Mouse (Mus musculus) megakaryocyte, embryonic 14.5 days (primary cell): ENCODE data around the gene Rab3d. TPM values are rescaled to one million over a fixed set of nuclear protein-coding genes. Genes with fewer than 3 reads are reported as not detected.
"Not testable (repeated sequence)": the region's sequence is repeated elsewhere in the genome, so short reads cannot be mapped to it uniquely, and the experiment has no call there.

ENCODE experiments used
- H3K27me3 ChIP-seq: replicated peaks from 2 replicates; pipeline ENCODE3; 2012; ENCODE audit warnings: inconsistent platforms
- H3K36me3 ChIP-seq: replicated peaks from 2 replicates; pipeline ENCODE3; 2012; ENCODE audit warnings: low read length, inconsistent platforms, mixed read lengths
- H3K4me1 ChIP-seq: 2 replicates; pipeline ENCODE4 v1.6.1; 2012; ENCODE audit warnings: inconsistent platforms
- H3K4me3 ChIP-seq: replicated peaks from 2 replicates; pipeline ENCODE3; 2012; ENCODE audit warnings: moderate library complexity, mild to moderate bottlenecking, inconsistent platforms
- H3K9me3 ChIP-seq: 2 replicates; pipeline ENCODE4 v1.6.1; 2012; ENCODE audit warnings: inconsistent platforms
- FLI1 ChIP-seq: IDR thresholded peaks from 2 replicates; pipeline ENCODE4 v1.6.1; 2012; ENCODE audit warnings: low read length, inconsistent platforms, mixed read lengths
- GATA1 ChIP-seq: IDR thresholded peaks from 3 replicates; pipeline ENCODE4 v1.6.1; 2012; ENCODE audit warnings: mixed read lengths, low read length, inconsistent platforms, borderline replicate concordance
- polyA plus RNA-seq: library from polyadenylated mRNA; stranded (reverse); fragments of >175 nt; gene quantifications from 2 replicates; pipeline ENCODE4 v1.2.3, GENCODE M21; 2012; ENCODE audit warnings: low replicate concordance; ENCODE audit not compliant: insufficient read depth

The Rab3d gene
- polyA plus RNA-seq, 1 experiment = 4.9 TPM

DNA sequence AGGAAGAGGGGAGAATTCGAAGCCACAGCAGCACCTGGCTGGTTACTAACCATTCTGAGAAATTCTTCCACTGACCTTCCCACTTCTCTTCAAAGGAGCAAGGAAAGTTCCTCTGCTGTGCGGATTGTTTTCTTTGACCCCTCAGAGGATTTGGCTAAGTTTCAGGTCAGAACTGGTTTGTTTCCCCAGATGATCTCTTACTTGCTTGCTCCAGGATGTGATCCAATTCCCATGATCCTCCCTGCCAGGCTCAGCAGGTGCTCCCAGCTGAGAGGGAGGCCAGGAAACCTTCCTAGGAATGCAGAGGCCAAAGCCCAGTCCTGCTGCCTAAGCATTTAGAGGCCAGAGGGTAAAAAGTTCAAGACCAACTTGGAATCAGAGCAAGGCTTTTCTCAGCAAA, 51.4 kb downstream of the Rab3d start:
- no peak overlapping the region for H3K4me3 ChIP-seq
- peaks cover 14% of the 10 kb centered on the region for H3K9me3 ChIP-seq
- peaks cover 28% of the 10 kb centered on the region for H3K27me3 ChIP-seq
- no peaks in the 10 kb centered on the region for H3K36me3 ChIP-seq
- TF ChIP-seq GATA1 = no peak
- no peak for TF ChIP-seq FLI1
- H3K4me1 ChIP-seq = peaks cover 4% of the 10 kb centered on the region; the same call in 1 of the 2 replicates

DNA sequence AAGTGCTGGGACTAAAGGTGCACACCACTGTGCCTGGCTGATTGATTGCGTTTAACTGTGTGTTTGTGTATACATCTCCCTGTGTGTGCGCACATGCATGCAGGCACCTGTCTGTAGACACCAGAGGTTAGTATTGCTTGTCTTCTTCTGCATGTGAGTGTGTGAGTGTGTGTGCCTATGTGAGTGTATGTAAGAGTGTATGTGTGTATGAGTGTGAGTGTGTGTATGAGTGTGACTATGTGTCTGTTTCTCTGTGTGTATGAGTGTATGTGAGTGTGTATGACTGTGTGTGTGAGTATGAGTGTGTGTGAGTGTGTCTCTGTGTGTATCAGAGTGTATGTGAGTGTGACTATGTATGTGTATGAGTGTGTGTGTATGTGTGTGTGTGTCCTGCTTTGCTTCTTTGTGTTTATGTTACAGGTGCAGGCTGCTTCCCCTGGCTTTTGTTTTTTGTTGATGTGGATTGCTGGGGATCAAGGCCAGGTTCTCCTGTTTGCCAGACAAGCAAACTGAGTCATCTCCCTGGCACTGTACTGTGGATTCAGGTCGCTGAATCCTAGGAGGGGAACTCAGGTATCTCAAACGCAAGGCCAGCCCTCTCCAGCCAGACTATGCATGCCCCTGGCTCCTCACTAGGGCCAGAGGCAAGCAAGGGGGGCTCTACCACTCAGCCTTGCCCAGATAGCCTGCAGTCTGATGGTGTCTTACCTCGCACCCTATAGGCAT, 52.2 kb downstream of the Rab3d start:
- peak overlapping the region; percentile 28 for H3K4me3 ChIP-seq
- H3K9me3 ChIP-seq = peaks cover 20% of the 10 kb centered on the region
- H3K36me3 ChIP-seq = no peaks in the 10 kb centered on the region
- TF ChIP-seq FLI1 (no peak), GATA1 (no peak)
- peaks cover 25% of the 10 kb centered on the region for H3K27me3 ChIP-seq
- H3K4me1 ChIP-seq = peaks cover 2% of the 10 kb centered on the region; the same call in 1 of the 2 replicates

DNA sequence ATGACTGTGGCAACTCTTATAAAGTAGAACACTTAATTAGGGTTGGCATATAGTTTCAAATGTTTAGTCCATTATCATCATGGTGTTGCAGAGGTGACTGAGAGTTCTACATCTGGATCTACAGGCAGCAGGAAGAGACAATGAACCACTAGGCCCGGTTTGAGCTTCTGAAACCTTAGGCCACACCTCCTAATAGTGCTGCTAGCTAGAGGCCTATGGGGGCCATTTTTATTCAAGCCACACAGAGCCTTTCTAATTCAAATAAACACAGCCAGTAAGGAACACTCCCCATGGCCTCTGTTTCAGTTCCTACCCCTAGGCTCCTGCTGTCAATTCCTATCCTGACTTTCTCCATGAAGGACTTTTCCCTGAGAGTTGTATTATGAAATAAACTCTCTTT, 55.8 kb downstream of the Rab3d start:
- Histone ChIP-seq H3K36me3 (no peaks in the 10 kb centered on the region), H3K27me3 (peaks cover 22% of the 10 kb centered on the region), H3K9me3 (peaks cover 34% of the 10 kb centered on the region), H3K4me3 (no peak overlapping the region), H3K4me1 (peaks cover 8% of the 10 kb centered on the region)
- TF ChIP-seq FLI1 (no peak), GATA1 (no peak)

GRCm38 (mm10) chr9:21860349-21860748, 57.6 kb downstream of the Rab3d start:
- H3K9me3 ChIP-seq = peaks cover 34% of the 10 kb centered on the region
- H3K36me3 ChIP-seq = not testable (repeated sequence)

DNA sequence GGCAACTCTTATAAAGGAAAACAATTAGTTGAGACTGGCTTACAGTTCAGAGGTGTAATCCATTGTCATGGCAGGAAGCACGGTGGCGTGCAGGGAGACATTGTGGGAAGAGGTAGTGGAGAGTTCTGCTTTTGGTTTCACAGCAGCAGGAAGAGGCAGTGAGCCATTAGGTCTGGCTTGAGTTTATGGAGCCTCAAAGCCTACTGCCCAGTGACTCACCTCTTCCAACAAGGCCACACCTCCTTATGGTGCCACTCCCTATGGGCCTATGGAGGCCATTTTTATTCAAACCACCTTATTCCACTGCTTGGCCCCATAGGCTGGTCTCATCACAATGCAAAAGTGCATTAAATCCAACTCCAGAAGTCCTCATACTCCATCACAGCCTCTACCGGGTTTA, 58.4 kb downstream of the Rab3d start:
- Histone ChIP-seq H3K4me3 (no peak overlapping the region), H3K4me1 (peaks cover 8% of the 10 kb centered on the region)
- no peak for TF ChIP-seq GATA1
- no peak for TF ChIP-seq FLI1

More at GRCm38 (mm10) chr9:21860349-21860748, 57.6 kb downstream of the Rab3d start:
- peaks cover 14% of the 10 kb centered on the region for H3K27me3 ChIP-seq
- not testable (repeated sequence) for H3K4me1 ChIP-seq, H3K4me3 ChIP-seq

DNA sequence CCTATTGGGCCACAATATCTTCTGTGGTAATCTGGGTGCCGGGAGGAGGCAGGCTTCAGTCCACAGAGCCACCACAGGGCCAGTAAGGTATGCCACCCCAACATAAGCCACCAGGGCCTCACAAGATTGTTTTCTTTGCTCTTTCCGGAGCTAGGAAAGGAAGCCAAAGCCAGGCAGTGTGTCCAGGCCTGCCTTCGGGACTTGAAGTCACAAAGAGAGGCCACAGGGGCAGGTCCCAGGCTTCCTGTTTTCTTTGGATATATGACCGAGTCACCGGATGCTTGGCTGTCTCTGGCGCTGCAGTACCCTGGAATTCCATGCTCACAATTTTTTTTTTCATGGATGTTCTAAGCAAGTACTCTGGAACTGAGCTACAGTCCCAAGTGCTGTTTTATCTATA, 59.9 kb downstream of the Rab3d start:
- Histone ChIP-seq H3K27me3 (peaks cover 26% of the 10 kb centered on the region), H3K9me3 (peaks cover 32% of the 10 kb centered on the region), H3K36me3 (no peaks in the 10 kb centered on the region), H3K4me3 (no peak overlapping the region), H3K4me1 (peaks cover 8% of the 10 kb centered on the region)
- TF ChIP-seq FLI1 = no peak
- TF ChIP-seq GATA1 = no peak

More for the DNA sequence above, 58.4 kb downstream of the Rab3d start:
- no peaks in the 10 kb centered on the region for H3K36me3 ChIP-seq
- H3K9me3 ChIP-seq = peaks cover 34% of the 10 kb centered on the region
- H3K27me3 ChIP-seq = peaks cover 17% of the 10 kb centered on the region

- H3K36me3 ChIP-seq = no peaks in the 10 kb centered on the region
- TF ChIP-seq FLI1 (no peak), GATA1 (no peak)
These were observed 60.5 kb downstream of the Rab3d start for GRCm38 (mm10) chr9:21857501-21857900.

More at GRCm38 (mm10) chr9:21857501-21857900, 60.5 kb downstream of the Rab3d start:
- Histone ChIP-seq H3K4me3 (no peak overlapping the region), H3K27me3 (peaks cover 28% of the 10 kb centered on the region), H3K4me1 (peaks cover 14% of the 10 kb centered on the region), H3K9me3 (peaks cover 28% of the 10 kb centered on the region)

Other genes starting within 250 kb of the Rab3d start
- 26.9 and 39.5 TPM in 2 replicates for gene Ldlr, start 194.7 kb downstream of the Rab3d start, polyA plus RNA-seq
- 19.2 and 58.4 TPM in 2 replicates for gene Spc24, start 157.9 kb downstream of the Rab3d start, polyA plus RNA-seq
- gene Kank2, start 119.4 kb downstream of the Rab3d start, polyA plus RNA-seq = 0.51 TPM in 1 of 2 replicates, not detected in the other
- not detected in 2 replicates for gene Angptl8, start 82.7 kb downstream of the Rab3d start, polyA plus RNA-seq
- gene Dock6, start 65.6 kb downstream of the Rab3d start, polyA plus RNA-seq = 1.1 and 3.0 TPM in 2 replicates
- 0.67 and 4.8 TPM in 2 replicates for gene Ccdc159, start 9.3 kb upstream of the Rab3d start, polyA plus RNA-seq
- gene Tmem205, start 9.4 kb upstream of the Rab3d start, polyA plus RNA-seq = 33.0 and 55.9 TPM in 2 replicates
- gene Plppr2, start 18.8 kb upstream of the Rab3d start, polyA plus RNA-seq = 3.1 and 6.4 TPM in 2 replicates
- gene Swsap1, start 37.6 kb upstream of the Rab3d start, polyA plus RNA-seq = 3.9 and 5.9 TPM in 2 replicates
- 171 and 223 TPM in 2 replicates for gene Epor, start 45.3 kb upstream of the Rab3d start, polyA plus RNA-seq
- gene Rgl3, start 71.3 kb upstream of the Rab3d start, polyA plus RNA-seq = 2.2 and 5.6 TPM in 2 replicates
- gene Ccdc151, start 84.4 kb upstream of the Rab3d start, polyA plus RNA-seq = 0.18 TPM in 1 of 2 replicates, not detected in the other
- 194 and 215 TPM in 2 replicates for gene Prkcsh, start 84.6 kb upstream of the Rab3d start, polyA plus RNA-seq
- gene Elavl3, start 133.8 kb upstream of the Rab3d start, polyA plus RNA-seq = 0.21 TPM in 1 of 2 replicates, not detected in the other
- not detected in 2 replicates for gene Gm49318, start 153.1 kb upstream of the Rab3d start, polyA plus RNA-seq
- 10.8 and 17.6 TPM in 2 replicates for gene Zfp653, start 153.2 kb upstream of the Rab3d start, polyA plus RNA-seq
- 7.2 and 16.8 TPM in 2 replicates for gene Ecsit, start 167.2 kb upstream of the Rab3d start, polyA plus RNA-seq
- gene Cnn1, start 181.0 kb upstream of the Rab3d start, polyA plus RNA-seq = not detected in 2 replicates
- 75.4 and 147 TPM in 2 replicates for gene Elof1, start 199.0 kb upstream of the Rab3d start, polyA plus RNA-seq
- gene Acp5, start 217.5 kb upstream of the Rab3d start, polyA plus RNA-seq = 7.4 and 23.8 TPM in 2 replicates
- gene Pigyl, start 238.7 kb upstream of the Rab3d start, polyA plus RNA-seq = 28.4 TPM in 1 of 2 replicates, not detected in the other